Mouse (Mus musculus) layer of hippocampus, adult 18-20 months (tissue): Measurements from ENCODE around the gene 4930539E08Rik. TPM values are rescaled to one million over a fixed set of nuclear protein-coding genes. Genes with fewer than 3 reads are reported as not detected.

Experiments
- DNase-seq, 2 experiments: peaks; one replicate each; pipeline ENCODE4 v3.0.0; 2022; ENCODE audit warnings: low spot score in 2 of 2
- total RNA-seq, 2 experiments: library from RNA; stranded (reverse); gene quantifications; 2 replicates each; pipeline ENCODE4 v1.2.3; 2021

Gene 4930539E08Rik
- total RNA-seq, 2 experiments from 2014 or later, result 4.1 to 5.5 TPM

DNA sequence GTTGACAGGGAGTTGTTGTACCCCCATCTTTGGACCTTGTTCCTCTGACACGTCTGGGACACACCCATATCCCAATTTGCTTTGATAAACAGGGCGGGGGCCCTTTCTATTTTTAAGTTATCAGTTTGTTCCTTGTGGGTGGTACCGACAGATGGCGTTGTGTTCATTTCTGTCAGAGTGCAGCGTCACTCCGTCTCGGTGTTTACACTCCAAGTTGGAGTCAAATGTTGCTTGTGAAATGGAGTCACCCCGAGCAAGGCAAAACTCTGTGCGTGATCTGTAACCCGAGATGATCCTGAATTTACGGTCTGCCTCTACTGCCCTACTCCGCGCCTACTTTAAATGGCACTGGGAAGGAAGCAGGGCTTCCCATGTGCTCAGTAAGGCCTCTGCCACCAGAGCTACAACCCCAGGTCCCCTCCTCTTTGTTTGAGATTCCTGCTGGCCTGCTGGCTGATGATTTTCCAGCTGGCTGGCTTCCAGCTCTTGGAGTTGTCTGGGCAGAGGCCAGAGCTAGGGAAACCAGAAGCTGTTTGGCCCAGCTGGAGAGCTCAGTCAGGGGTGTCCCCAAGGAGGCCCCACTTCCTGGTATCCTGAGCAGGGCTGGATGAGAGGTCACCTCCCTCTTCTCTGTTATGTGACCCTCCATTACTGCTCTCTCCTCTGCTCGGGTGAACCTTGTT lies 15.4 kb upstream of the 4930539E08Rik start:
- peak; percentile 20 to 76 for DNase-seq

DNA sequence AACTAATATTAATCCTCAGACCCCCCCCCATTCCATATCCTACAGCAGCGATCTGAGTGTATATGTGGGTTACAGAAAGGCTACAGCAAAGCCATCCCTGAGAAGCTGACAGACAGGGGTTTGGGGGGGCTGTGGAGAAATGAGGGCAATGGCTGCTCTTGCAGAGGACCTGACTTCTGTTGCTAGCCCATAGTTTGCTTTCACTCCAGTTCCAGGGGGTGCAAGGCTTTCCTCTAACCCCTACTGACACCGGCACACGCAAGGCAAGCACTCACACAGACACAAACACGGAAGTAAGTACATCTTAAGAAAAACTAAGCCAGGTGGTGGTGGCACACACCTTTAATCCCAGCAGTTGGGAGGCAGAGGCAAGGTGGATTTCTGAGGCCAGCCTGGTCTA lies 14.2 kb upstream of the 4930539E08Rik start:
- no peak for DNase-seq

DNA sequence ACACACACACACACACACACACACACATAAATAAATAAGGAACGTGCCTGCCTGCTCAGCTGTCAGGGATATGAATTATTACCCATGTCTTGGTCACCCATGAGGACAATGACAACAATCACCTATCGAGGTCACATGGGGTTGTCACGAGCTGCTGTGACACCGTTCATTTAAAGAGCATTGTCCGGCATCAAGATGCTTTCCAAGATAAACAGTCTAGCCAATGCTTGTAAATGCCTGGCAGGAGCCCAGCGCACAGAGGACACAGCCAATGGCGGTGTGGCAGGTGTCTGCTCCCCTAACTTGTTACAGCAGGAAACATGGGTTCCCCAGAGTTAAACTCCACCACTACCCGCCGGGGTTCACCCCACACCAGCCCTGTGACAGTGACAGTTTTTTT lies 12.9 kb upstream of the 4930539E08Rik start:
- no peak for DNase-seq

DNA sequence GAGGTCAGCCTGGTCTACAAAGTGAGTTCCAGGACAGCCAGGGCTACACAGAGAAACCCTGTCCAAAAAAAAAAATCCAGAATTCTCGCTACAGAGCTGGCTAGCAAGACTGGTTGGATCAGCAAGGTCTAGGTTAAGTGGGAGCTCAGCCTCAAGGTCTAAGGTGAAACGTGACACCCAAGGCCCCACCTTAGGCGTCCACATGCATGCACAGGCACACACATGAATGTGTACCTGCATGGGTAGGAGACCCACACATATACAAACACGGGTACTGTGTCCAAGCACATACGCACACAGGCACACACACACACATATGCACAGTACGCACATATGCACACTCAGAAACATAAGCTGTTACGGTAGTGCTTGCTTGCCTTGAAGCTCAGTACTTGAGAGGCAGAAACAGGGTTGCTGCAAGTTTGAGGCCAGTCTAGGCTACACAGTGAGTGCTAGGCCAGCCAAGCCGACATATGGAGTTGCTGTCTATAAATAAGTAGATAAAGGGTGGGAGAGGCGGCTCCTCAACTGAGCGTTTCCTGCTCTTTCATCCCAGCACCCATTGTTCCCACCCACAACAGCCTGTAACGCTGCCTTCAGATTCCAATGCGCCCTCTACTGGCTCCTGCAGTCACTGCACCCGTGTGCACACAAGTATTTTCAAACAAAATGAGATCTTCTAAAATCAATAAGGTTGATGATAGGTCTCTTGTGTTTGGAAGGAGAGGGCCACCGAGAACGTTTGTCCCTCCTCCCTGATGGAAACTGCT lies 11.9 kb upstream of the 4930539E08Rik start:
- DNase-seq, result peak; percentile 3 to 71

DNA sequence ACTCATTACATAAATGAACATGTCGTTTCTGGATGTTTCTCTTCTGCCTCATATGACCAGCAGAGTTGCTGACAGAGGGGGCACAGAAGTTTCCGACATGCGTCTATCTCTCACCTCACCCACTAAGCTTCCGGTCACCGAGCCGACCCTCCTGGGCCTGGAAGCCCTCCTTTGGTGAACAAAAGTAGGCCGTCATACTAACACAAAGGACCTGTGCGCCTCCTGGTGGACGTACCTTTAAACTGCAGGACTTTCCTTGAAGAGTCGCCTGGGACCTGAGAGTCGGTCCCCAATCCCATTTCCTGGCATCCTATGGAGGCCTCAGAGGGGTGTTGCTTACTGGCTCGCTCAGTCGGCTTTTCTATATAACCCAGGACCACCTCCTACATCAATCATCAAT lies 11.3 kb upstream of the 4930539E08Rik start:
- DNase-seq, result peak; percentile 58 to 90

DNA sequence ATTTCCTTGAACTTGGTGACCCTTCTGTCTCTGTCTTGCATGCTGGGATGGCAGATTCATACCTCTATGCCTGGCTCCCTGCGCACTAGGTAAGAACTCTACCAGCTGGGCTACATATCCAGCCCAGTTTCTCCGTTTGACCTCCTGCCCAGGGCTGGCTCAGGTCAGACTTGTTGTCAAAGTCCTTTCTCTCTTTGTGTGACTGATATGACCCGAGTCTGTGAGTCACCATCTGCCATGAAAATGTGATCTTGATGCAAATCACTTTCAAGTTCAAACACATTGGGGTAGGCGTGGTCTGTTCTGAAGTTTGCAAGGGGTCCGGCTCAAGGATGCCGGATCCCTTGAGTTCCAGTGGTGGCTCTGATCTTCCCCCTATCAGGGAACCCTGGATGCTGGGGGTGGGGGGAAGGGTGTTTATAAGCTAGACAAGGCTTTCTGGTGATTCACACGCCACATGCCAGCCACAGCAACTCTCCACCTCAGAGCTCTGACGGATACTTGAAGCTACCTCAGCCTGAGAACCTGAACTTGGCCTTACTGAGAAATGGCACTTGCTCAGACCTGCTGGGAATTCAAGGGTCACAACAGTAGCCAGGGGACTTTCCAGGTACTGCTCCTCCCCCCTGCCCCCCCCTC lies 10.0 kb upstream of the 4930539E08Rik start:
- no peak for DNase-seq

DNA sequence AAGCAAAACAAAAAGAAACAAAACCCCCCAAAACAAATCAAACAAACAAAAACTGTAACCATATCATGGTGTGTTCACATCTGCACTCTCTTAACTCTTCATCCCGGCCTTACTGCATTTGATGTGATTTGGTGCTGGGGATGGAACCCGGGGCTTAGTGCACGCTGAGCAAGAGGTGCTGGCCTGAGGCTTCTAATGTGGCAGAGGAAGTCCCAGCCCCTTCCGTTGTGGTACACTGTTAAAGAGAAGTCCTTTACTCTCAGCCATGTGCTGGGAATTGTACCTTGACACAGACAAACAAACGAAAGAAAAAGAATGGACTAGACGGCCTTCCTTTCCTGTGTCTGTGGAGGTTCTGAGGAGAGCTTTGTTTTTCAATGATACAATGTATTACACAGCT lies 7.0 kb upstream of the 4930539E08Rik start:
- no peak for DNase-seq

DNA sequence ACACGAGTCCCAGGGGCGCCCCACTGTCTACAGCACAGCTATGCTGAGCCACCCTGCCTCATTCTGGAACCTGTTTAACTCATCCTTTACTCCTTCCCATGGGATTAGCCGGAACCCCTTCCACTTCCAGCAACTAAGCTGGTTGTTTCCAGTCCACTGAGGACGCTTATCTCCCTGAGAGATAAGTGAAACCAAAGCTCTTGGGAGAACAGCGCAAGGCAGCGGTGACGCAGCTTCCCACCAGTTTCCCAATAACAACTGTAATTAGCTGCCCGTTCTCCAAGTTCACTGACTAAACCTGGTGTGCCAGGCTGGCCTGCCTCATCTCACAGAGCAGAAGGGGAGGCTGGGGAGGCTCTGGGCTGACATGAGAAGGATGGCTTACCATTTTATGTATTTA lies 6.0 kb upstream of the 4930539E08Rik start:
- DNase-seq, result no peak

DNA sequence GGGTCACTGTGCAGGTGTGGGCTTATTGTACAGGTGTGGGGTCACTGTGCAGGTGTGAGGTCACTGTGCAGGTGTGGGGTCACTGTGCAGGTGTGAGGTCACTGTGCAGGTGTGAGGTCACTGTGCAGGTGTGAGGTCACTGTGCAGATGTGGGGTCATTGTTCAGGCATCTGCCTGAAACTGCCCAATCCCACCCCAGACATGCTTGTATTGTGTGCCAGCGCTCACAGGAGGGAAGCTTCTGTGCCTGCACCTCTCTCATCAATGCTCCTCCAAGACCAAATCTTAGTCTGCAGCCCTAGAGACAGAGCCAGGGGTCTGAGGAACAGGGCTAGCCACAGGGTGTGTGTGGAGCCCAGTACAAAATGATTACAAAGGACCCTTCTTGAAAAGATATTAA lies 1.4 kb upstream of the 4930539E08Rik start:
- DNase-seq, result no peak

DNA sequence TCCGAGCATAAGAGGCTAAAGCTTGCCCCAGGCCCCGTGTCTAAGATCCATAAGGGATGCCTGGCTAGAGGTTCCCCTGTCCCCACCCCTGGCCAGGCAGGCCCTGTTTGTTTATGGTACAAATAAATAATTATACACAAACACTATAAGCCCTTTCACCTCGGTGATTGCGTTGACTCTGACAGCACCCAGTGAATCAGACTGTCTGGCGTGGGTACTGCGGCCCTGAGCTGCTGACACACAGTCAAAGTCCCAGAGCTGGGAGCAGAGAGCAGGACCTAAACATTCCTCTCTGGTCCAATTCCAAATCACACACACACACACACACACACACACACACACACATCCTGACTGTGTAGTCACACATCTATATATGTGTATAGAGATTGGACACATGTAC lies 1.2 kb downstream of the 4930539E08Rik start:
- no peak for DNase-seq

DNA sequence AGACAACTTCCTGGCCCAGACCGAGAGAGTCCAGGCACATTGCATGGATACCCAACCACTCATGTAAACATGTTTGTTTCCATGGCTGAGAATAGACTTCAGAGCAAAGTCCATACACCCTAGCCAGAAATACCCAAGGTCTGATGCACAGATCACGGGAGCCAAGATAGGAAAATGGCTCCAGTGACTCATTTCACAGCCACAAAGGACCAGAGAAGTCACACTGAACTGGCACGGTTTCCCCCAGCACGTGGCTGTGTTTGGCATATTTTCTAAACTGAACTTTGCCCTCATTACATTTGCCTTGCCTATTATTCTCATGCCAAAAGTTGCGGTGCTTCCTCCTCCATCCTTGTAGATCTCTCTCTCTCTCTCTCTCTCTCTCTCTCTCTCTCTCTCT lies 1.9 kb downstream of the 4930539E08Rik start:
- no peak for DNase-seq

DNA sequence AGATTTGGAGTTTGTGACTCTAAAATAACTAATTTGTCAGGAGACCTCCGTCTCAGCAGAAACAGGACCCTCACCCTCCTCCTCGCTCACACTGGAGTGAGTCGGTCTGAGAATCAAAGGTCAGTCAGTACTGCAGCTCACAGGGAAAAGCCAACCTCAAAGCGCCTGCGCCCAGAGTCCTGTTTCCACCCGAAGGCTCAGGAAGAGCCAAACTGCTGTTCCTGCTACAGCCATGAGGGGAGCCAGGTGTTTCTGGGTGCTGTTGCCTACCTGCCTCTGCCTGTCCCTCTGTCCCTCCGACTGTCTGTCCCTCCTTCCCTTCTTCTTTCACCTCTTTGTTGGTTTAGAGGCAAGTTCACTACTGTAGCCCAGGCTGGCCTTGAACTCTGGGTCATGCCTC lies 5.0 kb downstream of the 4930539E08Rik start:
- DNase-seq, result no peak

DNA sequence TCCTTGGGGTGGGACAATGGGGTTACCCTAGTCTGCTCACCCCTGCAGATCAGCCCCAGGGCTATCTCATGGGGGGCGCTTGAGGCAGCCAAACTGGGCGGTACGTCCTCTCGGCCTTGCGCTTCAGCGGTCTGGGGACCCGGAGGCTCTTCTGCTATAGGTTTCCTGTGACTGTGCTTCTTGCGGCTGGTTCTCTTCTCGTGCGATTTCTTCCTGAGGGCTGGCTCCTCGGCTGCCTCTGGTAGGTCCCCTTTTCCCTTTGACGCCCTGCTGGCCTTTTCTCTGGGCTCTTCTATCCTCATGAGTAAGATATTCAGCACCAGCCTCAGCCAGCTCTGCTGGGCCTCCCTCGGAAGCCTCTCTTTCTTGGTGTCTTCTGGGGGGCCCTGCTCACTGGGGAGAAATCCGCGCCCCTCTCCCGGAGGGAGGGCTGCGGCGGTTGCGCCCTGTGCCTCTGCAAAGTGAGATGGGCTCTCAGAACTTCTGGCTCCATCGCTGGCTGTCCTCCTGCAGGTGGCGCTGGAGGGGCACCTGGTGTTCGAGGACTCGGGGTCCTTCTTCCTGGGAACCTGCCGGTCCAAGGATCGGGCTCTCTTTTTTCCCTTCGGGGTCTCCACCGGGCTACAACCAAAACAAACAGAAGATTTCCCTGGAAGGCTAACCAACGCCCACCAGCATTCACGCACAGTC lies 5.7 kb downstream of the 4930539E08Rik start:
- DNase-seq, result peak in 1 of 2 experiments; percentile 21

DNA sequence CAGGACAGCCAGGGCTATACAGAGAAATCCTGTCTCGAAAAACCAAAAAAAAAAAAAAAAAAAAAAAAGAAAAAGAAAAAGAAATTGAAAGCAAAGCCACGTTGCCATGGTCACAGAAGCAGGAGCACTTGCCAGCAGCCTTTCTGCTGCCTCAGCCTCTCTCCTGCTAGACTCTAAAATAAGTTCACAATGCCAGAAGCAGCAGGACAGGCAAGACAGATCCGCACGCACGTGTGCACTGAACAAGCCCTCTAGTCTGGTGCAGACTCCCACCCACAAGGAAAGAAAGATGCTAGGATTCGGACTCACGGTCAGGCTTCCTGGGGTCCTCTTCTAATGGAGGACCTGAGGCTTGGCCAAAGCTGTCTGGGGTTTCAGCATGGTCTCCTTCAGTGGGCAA lies 7.2 kb downstream of the 4930539E08Rik start:
- DNase-seq, result peak; percentile 30 to 60

DNA sequence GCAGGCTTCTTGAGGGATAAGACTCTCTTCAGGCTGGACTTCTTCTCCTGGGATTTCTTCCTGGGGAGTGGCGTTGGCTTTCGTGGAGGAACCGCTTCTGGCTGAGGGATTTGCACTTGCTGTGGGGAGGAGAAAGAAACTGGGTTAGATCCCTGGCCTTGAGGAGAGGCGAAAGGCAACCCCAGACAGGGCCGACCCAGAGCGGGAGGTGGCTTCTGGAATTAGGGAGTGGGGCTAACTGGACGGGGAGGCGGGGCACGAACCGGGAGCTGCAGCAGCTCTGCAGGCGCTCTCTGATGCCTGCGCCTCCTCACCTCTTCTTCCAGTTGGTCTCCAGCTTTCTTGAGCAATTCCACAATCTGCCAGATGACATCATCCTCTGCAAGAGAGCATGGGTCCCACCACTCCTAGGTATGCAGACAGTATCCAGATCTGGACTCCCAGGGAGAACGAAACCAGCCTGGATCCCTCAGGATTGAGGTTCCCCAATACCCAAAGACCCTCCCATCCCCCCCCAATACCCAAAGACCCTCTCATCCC lies 9.7 kb downstream of the 4930539E08Rik start:
- DNase-seq, result no peak

DNA sequence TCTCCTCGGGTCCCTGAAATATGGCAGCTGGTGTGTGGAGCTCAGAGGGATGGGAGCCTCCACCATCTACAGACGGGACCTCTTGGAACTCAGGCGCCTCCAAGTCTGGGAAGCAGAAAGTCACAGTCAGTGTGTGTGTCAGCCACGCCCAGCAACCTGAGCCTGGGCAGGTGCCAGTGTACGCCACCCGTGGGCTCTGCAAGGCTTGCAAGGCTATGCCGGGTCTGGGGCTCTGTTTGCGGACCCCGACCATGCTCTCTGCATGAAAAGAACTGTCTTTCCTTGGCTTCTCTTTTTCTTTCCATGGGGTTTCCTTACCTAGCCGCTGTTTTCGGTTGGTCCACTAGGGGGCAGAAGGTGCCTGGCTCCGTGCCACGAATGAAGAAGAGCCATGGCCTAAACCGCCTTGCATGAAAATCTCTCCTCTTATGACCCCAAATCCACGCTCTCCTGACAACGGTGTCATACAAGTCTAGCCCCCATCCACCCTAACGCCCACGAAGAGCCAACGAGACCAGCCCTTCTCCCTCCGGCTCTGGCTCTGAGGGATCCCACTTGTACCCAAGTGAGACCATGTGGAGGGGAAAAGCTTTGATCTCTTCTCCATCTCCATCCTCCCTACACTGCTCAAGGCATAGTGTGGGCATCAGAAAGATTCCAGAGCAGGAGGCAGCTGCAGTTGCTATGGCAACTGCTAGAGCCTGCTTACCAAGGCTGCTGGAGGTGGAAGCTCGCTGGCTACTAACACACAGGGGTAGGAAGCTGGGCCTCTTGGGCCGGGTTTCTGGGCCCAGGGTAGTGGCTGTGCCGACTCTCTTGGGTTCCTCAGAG lies 10.4 kb downstream of the 4930539E08Rik start:
- DNase-seq, result peak; percentile 30 to 63

DNA sequence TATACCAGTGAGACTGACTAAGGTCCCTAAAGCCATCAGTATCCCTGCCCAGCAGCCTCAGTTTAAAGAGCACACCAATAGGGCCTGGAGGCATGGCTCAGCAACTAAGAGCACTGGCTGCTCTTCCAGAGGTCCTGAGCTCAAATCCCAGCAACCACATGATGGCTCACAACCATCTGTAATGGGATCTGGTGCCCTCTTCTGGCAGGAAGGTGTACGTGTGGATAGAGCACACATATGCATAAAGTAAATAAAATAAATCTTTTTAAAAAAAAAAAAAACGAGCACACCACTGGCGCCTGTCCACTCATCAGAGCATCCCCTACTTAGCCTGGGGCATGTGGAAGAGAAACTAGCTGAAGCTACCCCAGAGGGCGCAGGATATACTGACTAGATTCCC lies 13.6 kb downstream of the 4930539E08Rik start:
- no peak for DNase-seq

DNA sequence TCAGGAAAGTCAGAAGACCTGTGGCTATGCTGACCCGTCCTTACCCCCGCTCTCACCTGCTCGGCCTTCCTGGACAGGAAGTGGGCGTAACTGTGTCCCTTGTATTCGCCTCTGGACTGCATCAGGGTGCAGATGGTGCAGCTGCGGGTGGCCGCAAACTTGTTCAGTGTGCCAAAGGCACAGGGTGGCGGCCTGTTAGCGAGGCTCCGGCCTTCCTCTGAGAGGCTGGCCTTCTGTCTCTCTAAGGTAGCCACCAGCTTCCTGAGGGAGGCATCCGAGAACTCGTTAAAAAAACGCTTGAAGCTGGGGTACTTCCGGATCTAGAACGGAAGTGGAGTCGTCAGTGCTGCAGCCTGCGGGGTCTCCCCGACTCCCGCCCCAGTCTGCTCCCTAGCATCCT lies 15.7 kb downstream of the 4930539E08Rik start:
- no peak for DNase-seq

DNA sequence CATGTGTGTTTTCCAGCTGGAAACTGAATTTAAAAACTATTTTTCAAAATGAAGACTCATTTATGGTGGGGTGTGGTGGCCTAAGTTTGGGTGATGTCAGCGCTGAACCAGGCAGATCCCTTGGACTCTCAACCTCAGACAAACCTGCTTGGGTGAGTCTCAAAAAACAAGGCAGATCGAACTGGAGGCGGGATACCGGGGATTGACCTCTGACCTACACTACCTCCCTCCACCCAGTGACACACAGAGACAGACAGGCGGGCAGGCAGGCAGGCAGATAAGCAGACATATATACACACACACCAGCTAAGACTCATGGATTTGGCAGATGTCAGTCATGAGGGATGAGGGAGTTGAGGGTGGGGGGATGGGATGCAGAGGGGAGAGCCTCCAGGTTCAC lies 16.9 kb downstream of the 4930539E08Rik start:
- DNase-seq, result no peak

DNA sequence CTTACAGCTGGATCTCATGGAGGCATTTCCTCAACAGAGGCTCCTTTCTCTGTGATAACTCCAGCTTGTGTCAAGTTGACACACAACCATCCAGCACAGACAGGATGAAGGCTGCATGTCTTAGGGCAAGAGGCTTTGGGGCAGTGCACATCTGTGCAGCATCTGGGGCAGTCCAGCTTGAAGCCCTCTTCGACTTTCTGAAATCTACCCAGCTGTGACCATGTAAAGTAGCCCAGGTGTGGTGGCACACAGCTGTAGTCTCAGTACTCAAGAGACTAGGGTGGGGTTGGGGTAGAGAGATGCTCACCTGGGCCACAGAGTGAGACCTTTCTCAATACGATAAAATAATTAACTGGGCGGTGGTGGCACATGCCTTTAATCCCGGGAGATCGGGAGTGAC lies 17.3 kb downstream of the 4930539E08Rik start:
- DNase-seq, result no peak
